Comparison of ENCODE assay signal across 8 mouse cellular contexts in genomic region chr14:56888416-56888815, GRCm38 (mm10). TPM values are rescaled to one million over a fixed set of nuclear protein-coding genes. Genes with fewer than 3 reads are reported as not detected.
DNase-seq lines count a peak whose midpoint lies in the region; ATAC-seq and TF ChIP-seq lines count a peak whose summit lies in the region.

No protein-coding gene starts in this region.

- DNase-seq in heart, embryonic 10.5 days (ENCODE audit: low spot score), result no peak
- DNase-seq in heart, postnatal 36 days, result no peak
- no peak for DNase-seq in embryonic facial prominence, embryonic 10.5 days (ENCODE audit: low spot score)
- no peak for DNase-seq in liver, postnatal 0 days
- no peak for DNase-seq in left cerebral cortex, postnatal 25 days (ENCODE audit: low spot score in 2 of 2)
- DNase-seq in frontal cortex, postnatal 36 days (ENCODE audit: low spot score in 2 of 2), result no peak
- no peak for DNase-seq in thymus, postnatal 14 days

- 73% methylated on average over 2 of the region's 2 CpGs for WGBS in heart, embryonic 10.5 days
- 75% methylated on average over 2 of the region's 2 CpGs for WGBS in embryonic facial prominence, embryonic 10.5 days
- 80% methylated on average over 2 of the region's 2 CpGs for whole genome bisulfite sequencing in hindbrain, embryonic 13.5 days
- WGBS in liver, postnatal 0 days (ENCODE audit: insufficient replicate concordance), result 67% methylated on average over 2 of the region's 2 CpGs

- intact Hi-C loops in heart, postnatal 36 days (cut with DNase I), result loop anchor here (5.0 to 10.0 kb wide), 3 partner anchors 111 to 314 kb away; partner anchors contain the start of genes Cenpj, Mphosph8, Parp4 and Pspc1
- intact Hi-C loops in left cerebral cortex, postnatal 25 days (cut with DNase I), result no loop called here

- peaks cover 14% of the 10 kb centered on the region for H3K4me1 ChIP-seq in heart, embryonic 10.5 days
- peaks cover 13% of the 10 kb centered on the region for H3K4me1 ChIP-seq in embryonic facial prominence, embryonic 10.5 days
- peaks cover 27% of the 10 kb centered on the region for H3K4me1 ChIP-seq in hindbrain, embryonic 13.5 days (replicated peaks)
- peaks cover 4% of the 10 kb centered on the region; the same call in 1 of the 2 replicates for H3K4me1 ChIP-seq in liver, postnatal 0 days (ENCODE audit: insufficient read depth)

- TF ChIP-seq CTCF in liver, postnatal 0 days (IDR thresholded peaks at IDR 0.05; ENCODE audit: low read depth), result no peak

- peak overlapping the region; percentile 62 for H3K4me2 ChIP-seq in hindbrain, embryonic 13.5 days
- H3K4me2 ChIP-seq in liver, postnatal 0 days (ENCODE audit: low read depth, low read length), result peak overlapping the region; percentile 89

- H3K36me3 ChIP-seq in heart, embryonic 10.5 days, result peaks cover 37% of the 10 kb centered on the region
- H3K36me3 ChIP-seq in embryonic facial prominence, embryonic 10.5 days (replicated peaks), result peaks cover 53% of the 10 kb centered on the region
- H3K36me3 ChIP-seq in hindbrain, embryonic 13.5 days, result peaks cover 16% of the 10 kb centered on the region
- peaks cover 9% of the 10 kb centered on the region for H3K36me3 ChIP-seq in liver, postnatal 0 days (replicated peaks; ENCODE audit: insufficient read depth, low read length)

- TF ChIP-seq EP300 in liver, postnatal 0 days (IDR thresholded peaks at IDR 0.05; ENCODE audit: low read depth), result no peak

- H3K9me3 ChIP-seq in heart, embryonic 10.5 days, result no peaks in the 10 kb centered on the region
- no peaks in the 10 kb centered on the region for H3K9me3 ChIP-seq in embryonic facial prominence, embryonic 10.5 days
- no peaks in the 10 kb centered on the region for H3K9me3 ChIP-seq in hindbrain, embryonic 13.5 days
- H3K9me3 ChIP-seq in liver, postnatal 0 days (ENCODE audit: low read length), result no peaks in the 10 kb centered on the region

- H3K4me3 ChIP-seq in heart, embryonic 10.5 days, result peak overlapping the region; percentile 83
- peak overlapping the region; percentile 84 for H3K4me3 ChIP-seq in embryonic facial prominence, embryonic 10.5 days
- H3K4me3 ChIP-seq in hindbrain, embryonic 13.5 days, result peak overlapping the region; percentile 63
- H3K4me3 ChIP-seq in liver, postnatal 0 days (ENCODE audit: low read depth, low read length), result no peak overlapping the region

- ATAC-seq in hindbrain, embryonic 13.5 days (ENCODE audit: low FRiP score), result no peak
- no peak for ATAC-seq in liver, postnatal 0 days

- no peak overlapping the region for H3K27ac ChIP-seq in heart, embryonic 10.5 days
- H3K27ac ChIP-seq in embryonic facial prominence, embryonic 10.5 days (replicated peaks), result no peak overlapping the region
- H3K27ac ChIP-seq in hindbrain, embryonic 13.5 days, result peak overlapping the region; percentile 99; the same call in 1 of the 2 replicates
- H3K27ac ChIP-seq in liver, postnatal 0 days (ENCODE audit: low read depth), result no peak overlapping the region

- H3K27me3 ChIP-seq in heart, embryonic 10.5 days (ENCODE audit: insufficient read depth, poor library complexity, severe bottlenecking), result no peaks in the 10 kb centered on the region
- no peaks in the 10 kb centered on the region for H3K27me3 ChIP-seq in embryonic facial prominence, embryonic 10.5 days (replicated peaks; ENCODE audit: low read depth, poor library complexity, severe bottlenecking)
- no peaks in the 10 kb centered on the region for H3K27me3 ChIP-seq in hindbrain, embryonic 13.5 days
- no peaks in the 10 kb centered on the region for H3K27me3 ChIP-seq in liver, postnatal 0 days (ENCODE audit: insufficient read depth, low read length)

- H3K9ac ChIP-seq in hindbrain, embryonic 13.5 days, result peak overlapping the region; percentile 95; the same call in 1 of the 2 replicates
- no peak overlapping the region for H3K9ac ChIP-seq in liver, postnatal 0 days (replicated peaks)

RNA-seq across cellular contexts. Expression of gene Zmym2, which starts 2.0 kb away (rescaled TPM):
- polyA plus RNA-seq in heart, embryonic 10.5 days (2016; fragmentation: Nextera tagmentation; extraction: Ambion mirVana), result 36.6 and 44.4 TPM in 2 replicates
- total RNA-seq in heart, postnatal 36 days (2021), result 10 to 100 TPM; 33.3 to 42.0 TPM
- polyA plus RNA-seq in embryonic facial prominence, embryonic 10.5 days (2016; fragmentation: Nextera tagmentation; extraction: Ambion mirVana), result 67.5 and 67.7 TPM in 2 replicates
- 70.1 and 77.0 TPM in 2 replicates for polyA plus RNA-seq in hindbrain, embryonic 13.5 days (2015; fragmentation: Nextera tagmentation; extraction: Ambion mirVana)
- 4.3 and 4.5 TPM in 2 replicates for polyA plus RNA-seq in liver, postnatal 0 days (2015; fragmentation: Nextera tagmentation; extraction: Ambion mirVana)
- 100 to 1,000 TPM in 1 of 2 experiments, 10 to 100 TPM in 1; 91.1 to 101 TPM for total RNA-seq in left cerebral cortex, postnatal 25 days (2021)
